ENCODE assay signal across 11 mouse cellular contexts in genomic region chr17:44151889-44152288, GRCm38 (mm10). TPM values are rescaled to one million over a fixed set of nuclear protein-coding genes. Genes with fewer than 3 reads are reported as not detected.
DNase-seq lines count a peak whose midpoint lies in the region; ATAC-seq and TF ChIP-seq lines count a peak whose summit lies in the region.
"Had no signal": no experiment of that assay in that cellular context is flagged by ENCODE, and none has a peak within 500 bp of the region (broad histone marks: within the 10 kb centered on the region; RNA-seq: fewer than 3 reads in every experiment).

No protein-coding gene starts in this region.

- DNase-seq in adrenal gland, postnatal 10 days, result peak; percentile 26
- no peak for DNase-seq in adrenal gland, postnatal 25 days
- no peak for DNase-seq in liver, postnatal 0 days
- DNase-seq in large intestine, adult 2 months (ENCODE audit: low read depth, low spot score), result peak; percentile 70
- DNase-seq in yolk sac, embryonic 10.5 days (ENCODE audit: low spot score), result peak; percentile 53
- no peak for DNase-seq in adipocyte (ENCODE audit: low spot score)
- DNase-seq: cerebellum, adult 18-20 months; thymus, adult 18-20 months had no signal

- H3K4me2 ChIP-seq in liver, embryonic 16.5 days (ENCODE audit: low read depth, low read length), result no peak overlapping the region
- H3K4me2 ChIP-seq in liver, postnatal 0 days (ENCODE audit: low read depth, low read length), result no peak overlapping the region
- H3K4me2 ChIP-seq in midbrain, embryonic 13.5 days (replicated peaks), result no peak overlapping the region
- H3K4me2 ChIP-seq: hindbrain, embryonic 12.5 days had no signal

- H3K4me3 ChIP-seq in liver, embryonic 16.5 days (ENCODE audit: low read depth, low read length), result no peak overlapping the region
- H3K4me3 ChIP-seq in liver, postnatal 0 days (ENCODE audit: low read depth, low read length), result no peak overlapping the region
- H3K4me3 ChIP-seq in midbrain, embryonic 13.5 days (replicated peaks), result no peak overlapping the region
- H3K4me3 ChIP-seq: hindbrain, embryonic 12.5 days had no signal

- whole genome bisulfite sequencing in liver, embryonic 16.5 days (ENCODE audit: insufficient replicate concordance), result 53% methylated on average over 8 of the region's 8 CpGs
- 61% methylated on average over 8 of the region's 8 CpGs for WGBS in liver, postnatal 0 days (ENCODE audit: insufficient replicate concordance)
- WGBS in large intestine, adult 2 months, result 32% methylated on average over 8 of the region's 8 CpGs
- WGBS in midbrain, embryonic 13.5 days, result 88% methylated on average over 8 of the region's 8 CpGs

- TF ChIP-seq EP300 in liver, postnatal 0 days (IDR thresholded peaks at IDR 0.05; ENCODE audit: low read depth), result no peak

- peak; percentile 45 for ATAC-seq in liver, embryonic 16.5 days (ENCODE audit: low read depth)
- ATAC-seq in liver, postnatal 0 days, result no peak
- no peak for ATAC-seq in midbrain, embryonic 13.5 days

- no peaks in the 10 kb centered on the region for H3K9me3 ChIP-seq in liver, embryonic 16.5 days (replicated peaks; ENCODE audit: control insufficient read depth, low read length)
- H3K9me3 ChIP-seq in liver, postnatal 0 days (ENCODE audit: low read length), result no peaks in the 10 kb centered on the region
- H3K9me3 ChIP-seq in midbrain, embryonic 13.5 days, result no peaks in the 10 kb centered on the region
- H3K9me3 ChIP-seq: hindbrain, embryonic 12.5 days had no signal

- TF ChIP-seq CTCF in liver, postnatal 0 days (IDR thresholded peaks at IDR 0.05; ENCODE audit: low read depth), result no peak

- H3K36me3 ChIP-seq in liver, embryonic 16.5 days (ENCODE audit: control insufficient read depth, insufficient read depth), result no peaks in the 10 kb centered on the region
- H3K36me3 ChIP-seq in liver, postnatal 0 days (replicated peaks; ENCODE audit: insufficient read depth, low read length), result no peaks in the 10 kb centered on the region
- H3K36me3 ChIP-seq in midbrain, embryonic 13.5 days, result no peaks in the 10 kb centered on the region
- H3K36me3 ChIP-seq: hindbrain, embryonic 12.5 days had no signal

- no peak overlapping the region for H3K27ac ChIP-seq in liver, embryonic 16.5 days (ENCODE audit: low read length)
- no peak overlapping the region for H3K27ac ChIP-seq in liver, postnatal 0 days (ENCODE audit: low read depth)
- no peak overlapping the region for H3K27ac ChIP-seq in midbrain, embryonic 13.5 days
- H3K27ac ChIP-seq: hindbrain, embryonic 12.5 days had no signal

- H3K27me3 ChIP-seq in liver, embryonic 16.5 days (ENCODE audit: control insufficient read depth, insufficient read depth, low read depth, low read length), result no peaks in the 10 kb centered on the region
- H3K27me3 ChIP-seq in liver, postnatal 0 days (ENCODE audit: insufficient read depth, low read length), result no peaks in the 10 kb centered on the region
- H3K27me3 ChIP-seq in midbrain, embryonic 13.5 days, result no peaks in the 10 kb centered on the region
- H3K27me3 ChIP-seq: hindbrain, embryonic 12.5 days had no signal

- no peaks in the 10 kb centered on the region for H3K4me1 ChIP-seq in liver, embryonic 16.5 days (ENCODE audit: control insufficient read depth, low read depth, low read length)
- H3K4me1 ChIP-seq in liver, postnatal 0 days (ENCODE audit: insufficient read depth), result 0 out of 2 replicates have a peak, but pooled peaks cover 2% of the 10 kb centered on the region
- no peaks in the 10 kb centered on the region; the same call in 1 of the 2 replicates for H3K4me1 ChIP-seq in midbrain, embryonic 13.5 days (replicated peaks)
- H3K4me1 ChIP-seq: hindbrain, embryonic 12.5 days had no signal

- no peak overlapping the region for H3K9ac ChIP-seq in liver, embryonic 16.5 days (ENCODE audit: low read depth, low read length)
- H3K9ac ChIP-seq in liver, postnatal 0 days (replicated peaks), result no peak overlapping the region
- H3K9ac ChIP-seq in midbrain, embryonic 13.5 days (replicated peaks), result no peak overlapping the region
- H3K9ac ChIP-seq: hindbrain, embryonic 12.5 days had no signal

RNA-seq across cellular contexts. Expression of gene Clic5, which starts 36.5 kb away (rescaled TPM):
- 10 to 100 TPM; 24.1 to 39.0 TPM for total RNA-seq in adrenal gland, postnatal 10 days (2021)
- 13.4 and 14.4 TPM in 2 replicates for total RNA-seq in adrenal gland, postnatal 25 days (2021)
- polyA plus RNA-seq in liver, embryonic 16.5 days (2015; fragmentation: Nextera tagmentation; extraction: Ambion mirVana), result 0.39 and 0.66 TPM in 2 replicates
- 0.28 and 0.30 TPM in 2 replicates for polyA plus RNA-seq in liver, postnatal 0 days (2015; fragmentation: Nextera tagmentation; extraction: Ambion mirVana)
- polyA plus RNA-seq in large intestine, adult 2 months (2012; rRNA removed), result 19.0 and 45.1 TPM in 2 replicates
- 0.70 and 0.72 TPM in 2 replicates for polyA plus RNA-seq in midbrain, embryonic 13.5 days (2015; fragmentation: Nextera tagmentation; extraction: Ambion mirVana)

RNA-seq across cellular contexts. Expression of gene Enpp4, which starts 46.3 kb away (rescaled TPM):
- 10 to 100 TPM; 10.0 to 10.7 TPM for total RNA-seq in adrenal gland, postnatal 10 days (2021)
- total RNA-seq in adrenal gland, postnatal 25 days (2021), result 8.3 and 10.9 TPM in 2 replicates
- polyA plus RNA-seq in liver, embryonic 16.5 days (2015; fragmentation: Nextera tagmentation; extraction: Ambion mirVana), result 4.1 and 4.3 TPM in 2 replicates
- 5.5 and 5.8 TPM in 2 replicates for polyA plus RNA-seq in liver, postnatal 0 days (2015; fragmentation: Nextera tagmentation; extraction: Ambion mirVana)
- polyA plus RNA-seq in large intestine, adult 2 months (2012; rRNA removed), result 2.7 and 3.5 TPM in 2 replicates
- polyA plus RNA-seq in midbrain, embryonic 13.5 days (2015; fragmentation: Nextera tagmentation; extraction: Ambion mirVana), result 4.0 and 4.5 TPM in 2 replicates

Comparison
In these comparisons a context has a peak if more than half of its experiments do, and no peak if none do; other contexts are left out.
1. DNase-seq: peak in adrenal gland, postnatal 10 days (single experiment), large intestine, adult 2 months (single experiment) and yolk sac, embryonic 10.5 days (single experiment); none in adrenal gland, postnatal 25 days (single experiment), liver, postnatal 0 days (single experiment) and adipocyte (single experiment).
2. RNA of gene Clic5, which starts 36.5 kb away (polyA plus RNA-seq): 19.0 to 45.1 TPM in large intestine, adult 2 months; 0.70 to 0.72 TPM in midbrain, embryonic 13.5 days, 0.39 to 0.66 TPM in liver, embryonic 16.5 days and 0.28 to 0.30 TPM in liver, postnatal 0 days; every median in the first group is over 10 times any median in the second.